Mouse (Mus musculus) kidney, adult 11 months (tissue): ENCODE results near the gene Mageb1.
"Not testable (repeated sequence)": the region's sequence is repeated elsewhere in the genome, so short reads cannot be mapped to it uniquely, and the experiment has no call there.

Experiments used
- DNase-seq: peaks from one replicate; pipeline ENCODE4 v3.0.0; 2022

Mageb1 gene

DNA sequence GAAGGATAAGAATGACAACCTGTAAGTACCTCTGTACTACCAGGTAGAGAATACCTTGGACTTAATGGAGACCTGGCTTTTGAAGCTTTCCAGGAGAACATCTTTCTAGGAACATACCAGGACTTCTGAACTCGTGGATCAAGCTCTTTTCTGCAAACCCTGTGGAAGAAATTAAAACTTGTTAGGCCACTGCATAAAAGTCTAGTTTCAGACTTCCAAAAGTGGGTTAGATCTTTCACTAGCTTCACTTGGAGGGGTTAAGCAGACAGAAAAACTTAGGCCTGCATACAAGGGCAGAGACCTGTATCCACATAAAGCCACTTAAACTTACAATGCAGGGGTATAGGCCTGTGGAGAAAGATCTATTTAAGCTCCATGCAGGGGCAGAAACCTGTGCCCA is at the start of gene Mageb1:
TSS of gene Mageb1 (minus strand) at position 101 of the 400 bp plus-strand sequence.
- not testable (repeated sequence) for DNase-seq
